Mouse (Mus musculus) intestine, postnatal 0 days (tissue): ENCODE results near the gene Cdca7. TPM values are rescaled to one million over a fixed set of nuclear protein-coding genes. Genes with fewer than 3 reads are reported as not detected.

ENCODE experiments used
- ATAC-seq: fragments of 200-750 bp; cut with Nextera tagmentation; 2 replicates; pipeline ENCODE4 v1.8.0; 2017; ENCODE audit warnings: mild to moderate bottlenecking, moderate TSS enrichment, moderate library complexity
- H3K27ac ChIP-seq: fragments of 300-500 bp; sonication (generic); 2 replicates; pipeline ENCODE4 v1.5.1; 2014; ENCODE audit warnings: mild to moderate bottlenecking, low read depth, low read length, moderate library complexity
- H3K27me3 ChIP-seq: fragments of 300-500 bp; sonication (generic); replicated peaks from 2 replicates; pipeline ENCODE4 v1.6.1; 2014; ENCODE audit warnings: low read length, mixed read lengths; ENCODE audit not compliant: control insufficient read depth, insufficient read depth
- H3K36me3 ChIP-seq: fragments of 300-500 bp; sonication (generic); 2 replicates; pipeline ENCODE4 v1.6.1; 2014; ENCODE audit warnings: mild to moderate bottlenecking, moderate library complexity; ENCODE audit not compliant: control insufficient read depth, insufficient read depth
- H3K4me1 ChIP-seq: fragments of 300-500 bp; sonication (generic); replicated peaks from 2 replicates; pipeline ENCODE4 v1.6.1; 2014; ENCODE audit warnings: antibody characterized with exemption, low read length, mixed read lengths; ENCODE audit not compliant: control insufficient read depth, insufficient read depth
- H3K4me2 ChIP-seq: fragments of 300-500 bp; sonication (generic); replicated peaks from 2 replicates; pipeline ENCODE4 v1.6.1; 2014; ENCODE audit warnings: low read depth, mild to moderate bottlenecking, moderate library complexity
- H3K4me3 ChIP-seq: fragments of 300-500 bp; sonication (generic); 2 replicates; pipeline ENCODE4 v1.5.1; 2014; ENCODE audit warnings: low read depth, low read length
- H3K9ac ChIP-seq: fragments of 300-500 bp; sonication (generic); 2 replicates; pipeline ENCODE4 v1.6.1; 2014; ENCODE audit warnings: mild to moderate bottlenecking, low read depth, low read length
- H3K9me3 ChIP-seq: fragments of 300-500 bp; sonication (generic); 2 replicates; pipeline ENCODE4 v1.6.1; 2016; ENCODE audit warnings: mixed run types; ENCODE audit not compliant: control insufficient read depth
- CTCF ChIP-seq: sonication (generic); IDR thresholded peaks from 2 replicates; pipeline ENCODE4 v1.5.1; 2016; ENCODE audit warnings: low read depth, mild to moderate bottlenecking, control low read depth, antibody characterized with exemption, moderate library complexity
- WGBS: fragments of 180-500 bp; shearing (Covaris S2); extraction: QIAGEN DNeasy Blood & Tissue Kit; methylation state at CpG from one replicate; pipeline ENCODE4 v1.1.7; 2014; 5-methylcytosine and 5-hydroxymethylcytosine counted together
- polyA plus RNA-seq: library from polyadenylated mRNA; unstranded; fragments of >200 nt; fragmentation: Nextera tagmentation; extraction: Ambion mirVana; gene quantifications from 2 replicates; pipeline ENCODE4 v1.2.1, GENCODE M21; 2015

Gene Cdca7
- polyA plus RNA-seq, 1 experiment from 2014 or later: 32.5 TPM

DNA sequence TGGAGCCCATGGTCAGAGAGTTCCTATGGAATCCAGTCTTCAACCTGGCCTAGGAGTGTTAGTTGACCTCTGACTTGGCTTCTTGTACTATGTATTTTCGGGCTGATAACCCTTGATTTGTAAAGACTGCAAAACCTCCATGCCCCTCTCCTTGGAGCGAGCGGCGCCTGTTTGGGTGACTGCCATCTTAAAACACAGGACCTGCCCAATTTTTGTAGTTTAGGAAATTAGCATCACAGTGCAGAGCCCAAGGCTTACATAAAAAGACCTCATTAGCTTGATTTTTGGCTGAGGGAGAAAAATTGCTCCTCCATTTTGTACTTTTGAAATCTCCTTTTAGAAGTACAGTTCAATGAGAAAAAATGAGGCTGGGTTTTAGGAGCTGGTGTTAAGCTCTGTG lies 2.2 kb downstream of the Cdca7 start:
- TF ChIP-seq CTCF: no peak
- no peak for ATAC-seq
- Histone ChIP-seq H3K9ac (no peak overlapping the region), H3K4me1 (no peaks in the 10 kb centered on the region; the same call in 1 of the 2 replicates), H3K27me3 (no peaks in the 10 kb centered on the region), H3K9me3 (no peaks in the 10 kb centered on the region), H3K4me3 (no peak overlapping the region), H3K27ac (no peak overlapping the region), H3K4me2 (peak overlapping the region; percentile 89), H3K36me3 (peaks cover 14% of the 10 kb centered on the region; the same call in 1 of the 2 replicates)
- WGBS: 72% methylated on average over 4 of the region's 4 CpGs

DNA sequence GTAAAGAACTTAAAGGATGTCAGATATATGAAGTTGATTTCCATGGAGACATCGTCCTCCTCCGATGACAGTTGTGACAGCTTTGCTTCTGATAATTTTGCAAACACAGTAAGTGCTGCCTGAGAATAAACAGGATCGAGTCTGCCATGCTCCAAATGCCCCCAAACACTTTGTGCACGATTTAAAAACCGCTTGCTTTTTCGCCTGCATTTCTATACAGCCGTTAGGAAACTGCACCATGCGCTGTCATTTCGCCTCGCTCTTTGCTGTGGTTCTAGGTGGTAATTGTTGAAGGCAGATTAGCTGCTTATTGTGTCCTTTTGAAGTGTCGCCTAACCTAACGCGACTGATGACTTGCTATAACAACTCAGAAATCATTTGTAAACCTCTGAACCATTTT lies 3.0 kb downstream of the Cdca7 start:
- H3K4me2 ChIP-seq: no peak overlapping the region
- H3K36me3 ChIP-seq: peaks cover 21% of the 10 kb centered on the region
- H3K27ac ChIP-seq: no peak overlapping the region
- H3K4me3 ChIP-seq: no peak overlapping the region
- H3K4me1 ChIP-seq: no peaks in the 10 kb centered on the region; the same call in 1 of the 2 replicates
- 71% methylated on average over 13 of the region's 13 CpGs for WGBS
- no peaks in the 10 kb centered on the region for H3K9me3 ChIP-seq
- no peak for ATAC-seq
- no peak for TF ChIP-seq CTCF
- no peaks in the 10 kb centered on the region for H3K27me3 ChIP-seq
- H3K9ac ChIP-seq: no peak overlapping the region

DNA sequence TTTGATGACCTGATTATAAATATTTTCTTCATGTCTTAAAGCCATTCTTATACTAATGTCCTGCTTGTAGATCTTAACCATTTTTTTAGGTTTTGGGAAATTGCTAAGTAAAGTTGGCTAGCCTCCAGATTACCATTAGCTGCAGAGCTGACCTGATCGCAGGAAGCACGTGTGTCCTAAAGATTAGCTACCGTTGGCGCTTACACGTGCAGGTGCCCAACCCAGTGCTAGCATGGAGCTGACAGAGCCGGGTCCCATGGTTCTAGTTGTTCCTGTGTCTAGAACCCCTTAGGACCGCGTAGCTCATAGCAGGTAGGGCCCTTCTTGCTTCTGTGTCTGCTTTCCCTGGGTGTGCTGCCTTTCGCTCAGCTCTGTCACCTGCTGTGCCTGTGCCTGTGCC lies 3.9 kb downstream of the Cdca7 start:
- H3K27me3 ChIP-seq: no peaks in the 10 kb centered on the region
- H3K36me3 ChIP-seq: peaks cover 29% of the 10 kb centered on the region
- H3K4me1 ChIP-seq: no peaks in the 10 kb centered on the region; the same call in 1 of the 2 replicates
- H3K4me2 ChIP-seq: no peak overlapping the region; the same call in 1 of the 2 replicates
- H3K9ac ChIP-seq: no peak overlapping the region
- no peaks in the 10 kb centered on the region for H3K9me3 ChIP-seq
- H3K4me3 ChIP-seq: no peak overlapping the region
- no peak for TF ChIP-seq CTCF
- no peak overlapping the region for H3K27ac ChIP-seq
- ATAC-seq: no peak
- 65% methylated on average over 9 of the region's 9 CpGs for WGBS

DNA sequence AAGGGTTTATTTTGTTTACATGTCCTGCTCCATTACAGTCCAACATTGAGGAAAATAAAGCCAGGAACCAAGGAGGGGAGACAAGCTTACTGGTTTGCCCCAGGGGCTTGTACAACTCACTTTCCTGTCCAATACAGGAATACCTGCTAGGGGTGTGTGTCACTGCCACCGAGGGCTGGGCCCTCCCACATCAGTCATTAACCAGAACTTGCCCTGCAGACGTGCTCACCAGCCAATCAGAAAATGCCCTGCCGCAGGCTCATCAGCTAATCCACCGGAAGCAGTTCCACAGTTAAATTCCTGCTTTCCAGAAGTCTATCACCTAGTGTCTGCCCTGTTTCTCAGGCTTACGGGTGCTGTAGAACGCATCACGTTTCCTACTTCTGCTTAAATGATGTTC lies 15.7 kb downstream of the Cdca7 start:
- no peaks in the 10 kb centered on the region for H3K9me3 ChIP-seq
- 39% methylated on average over 7 of the region's 7 CpGs for WGBS
- no peak overlapping the region for H3K9ac ChIP-seq
- ATAC-seq: 0 out of 2 replicates have a peak, but pooled peaks have one; percentile 43
- no peak overlapping the region for H3K4me2 ChIP-seq
- no peaks in the 10 kb centered on the region for H3K36me3 ChIP-seq
- no peaks in the 10 kb centered on the region for H3K27me3 ChIP-seq
- no peak overlapping the region for H3K27ac ChIP-seq
- H3K4me1 ChIP-seq: no peaks in the 10 kb centered on the region
- H3K4me3 ChIP-seq: no peak overlapping the region
- TF ChIP-seq CTCF: no peak

DNA sequence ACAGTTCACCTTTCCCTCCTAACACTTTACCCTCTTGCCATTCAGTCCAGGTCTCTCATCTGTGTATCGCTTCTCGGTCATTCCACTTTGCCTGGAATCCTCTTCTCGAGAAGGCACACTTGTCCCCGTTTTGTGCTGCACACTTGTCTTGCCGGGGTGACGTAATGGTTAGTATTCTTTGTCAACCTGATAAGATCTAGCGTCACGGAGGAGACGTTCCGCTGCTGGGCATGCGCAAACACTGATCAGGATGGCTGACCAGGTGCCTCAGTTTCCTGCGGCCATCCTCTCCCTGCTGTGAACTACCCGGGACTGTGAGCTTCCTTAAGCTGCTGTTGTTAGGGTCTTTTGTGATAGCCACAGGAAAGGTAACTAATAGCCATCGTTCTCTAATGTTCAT lies 17.1 kb downstream of the Cdca7 start:
- Histone ChIP-seq H3K4me2 (peak overlapping the region; percentile 45), H3K4me1 (no peaks in the 10 kb centered on the region), H3K9ac (no peak overlapping the region), H3K27me3 (0 out of 2 replicates have a peak, but pooled peaks cover 3% of the 10 kb centered on the region), H3K36me3 (no peaks in the 10 kb centered on the region), H3K27ac (no peak overlapping the region), H3K4me3 (0 out of 2 replicates have a peak overlapping the region, but pooled peaks have one; percentile 9), H3K9me3 (no peaks in the 10 kb centered on the region)
- ATAC-seq: no peak
- TF ChIP-seq CTCF: no peak
- 30% methylated on average over 14 of the region's 14 CpGs for WGBS

DNA sequence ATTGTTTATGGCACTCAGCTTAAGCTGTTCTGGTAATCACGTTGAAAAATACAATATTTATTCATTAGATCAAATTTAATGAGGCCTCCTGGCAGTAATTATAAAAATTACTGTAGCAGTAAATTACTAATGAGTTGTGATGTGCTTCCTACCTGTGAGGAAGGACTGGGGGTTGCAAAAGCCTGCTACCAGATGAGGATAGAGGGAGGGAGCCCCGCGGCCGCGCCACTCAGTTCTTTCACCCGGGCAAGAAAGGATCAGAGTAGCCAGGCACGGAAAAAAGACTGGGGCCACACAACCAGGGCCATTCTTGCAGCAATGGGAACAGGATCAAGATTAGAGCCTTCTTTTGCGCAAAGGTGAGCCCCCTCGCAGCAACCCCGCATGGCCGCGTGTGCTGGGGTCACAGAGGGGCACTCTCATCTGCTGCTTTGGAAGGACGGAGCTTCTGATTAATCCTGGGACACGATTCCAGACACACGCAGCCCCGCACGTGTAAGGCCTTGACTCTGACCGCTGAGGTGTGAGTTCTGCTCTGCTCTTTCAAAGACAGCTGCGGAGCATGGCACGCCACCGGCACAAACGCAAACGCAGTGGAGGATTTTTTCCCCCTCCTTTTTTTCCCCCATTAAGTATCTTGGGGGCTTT lies 23.2 kb downstream of the Cdca7 start:
- no peaks in the 10 kb centered on the region for H3K9me3 ChIP-seq
- H3K4me1 ChIP-seq: no peaks in the 10 kb centered on the region
- H3K4me2 ChIP-seq: 0 out of 2 replicates have a peak overlapping the region, but pooled peaks have one; percentile 4
- H3K4me3 ChIP-seq: no peak overlapping the region
- no peak for ATAC-seq
- no peak overlapping the region for H3K9ac ChIP-seq
- 30% methylated on average over 23 of the region's 23 CpGs for WGBS
- 0 out of 2 replicates have a peak, but pooled peaks cover 3% of the 10 kb centered on the region for H3K27me3 ChIP-seq
- H3K27ac ChIP-seq: no peak overlapping the region
- TF ChIP-seq CTCF: no peak
- no peaks in the 10 kb centered on the region for H3K36me3 ChIP-seq
